Mouse (Mus musculus) limb, embryonic 14.5 days (tissue): ENCODE data around the gene Kcnk5. TPM values are rescaled to one million over a fixed set of nuclear protein-coding genes. Genes with fewer than 3 reads are reported as not detected.
A peak's percentile ranks its signal among the peaks of the same experiment; 100 is the strongest.

Experiments used
- ATAC-seq: fragments of 200-750 bp; cut with Nextera tagmentation; 2 replicates; pipeline ENCODE4 v1.8.0; 2017; ENCODE audit warnings: low read depth, moderate number of reproducible peaks, moderate TSS enrichment; ENCODE audit not compliant: low FRiP score
- DNase-seq: peaks from one replicate; pipeline ENCODE4 v3.0.0-alpha.2; 2015; ENCODE audit warnings: low spot score
- H3K27ac ChIP-seq: fragments of 300-500 bp; sonication (generic); replicated peaks from 2 replicates; pipeline ENCODE4 v1.5.1; 2014; ENCODE audit warnings: low read depth, mild to moderate bottlenecking, low read length, moderate library complexity, mixed read lengths
- H3K27me3 ChIP-seq: fragments of 300-500 bp; sonication (generic); 2 replicates; pipeline ENCODE4 v1.6.1; 2014; ENCODE audit warnings: low read length, mixed read lengths; ENCODE audit not compliant: control insufficient read depth, insufficient read depth
- H3K36me3 ChIP-seq: fragments of 300-500 bp; sonication (generic); 2 replicates; pipeline ENCODE4 v1.6.1; 2014; ENCODE audit warnings: mild to moderate bottlenecking, low read length, moderate library complexity, mixed read lengths; ENCODE audit not compliant: control insufficient read depth, insufficient read depth
- H3K4me1 ChIP-seq: fragments of 300-500 bp; sonication (generic); 2 replicates; pipeline ENCODE4 v1.6.1; 2014; ENCODE audit warnings: antibody characterized with exemption, low read length, mixed read lengths; ENCODE audit not compliant: control insufficient read depth, insufficient read depth
- H3K4me2 ChIP-seq: fragments of 300-500 bp; sonication (generic); replicated peaks from 2 replicates; pipeline ENCODE4 v1.6.1; 2014; ENCODE audit warnings: low read depth, mild to moderate bottlenecking, low read length, moderate library complexity; ENCODE audit not compliant: severe bottlenecking
- H3K4me3 ChIP-seq: fragments of 300-500 bp; sonication (generic); replicated peaks from 2 replicates; pipeline ENCODE4 v1.5.1; 2014; ENCODE audit warnings: low read length
- H3K9ac ChIP-seq: fragments of 300-500 bp; sonication (generic); 2 replicates; pipeline ENCODE4 v1.6.1; 2014; ENCODE audit warnings: mild to moderate bottlenecking, low read depth, low read length, moderate library complexity; ENCODE audit not compliant: severe bottlenecking
- H3K9me3 ChIP-seq: fragments of 300-500 bp; sonication (generic); 2 replicates; pipeline ENCODE4 v1.6.1; 2016; ENCODE audit warnings: low read length; ENCODE audit not compliant: control insufficient read depth
- POLR2A ChIP-seq: fragments of 200-500 bp; IDR thresholded peaks from 2 replicates; pipeline ENCODE4 v1.8.0; 2012; ENCODE audit warnings: inconsistent platforms, mild to moderate bottlenecking, moderate library complexity, borderline replicate concordance; ENCODE audit not compliant: insufficient read depth, insufficient read length; ENCODE audit errors: extremely low read depth
- WGBS: fragments of 180-500 bp; shearing (Covaris S2); extraction: QIAGEN DNeasy Blood & Tissue Kit; methylation state at CpG from one replicate; pipeline ENCODE4 v1.1.7; 2014; 5-methylcytosine and 5-hydroxymethylcytosine counted together
- polyA plus RNA-seq, 2 experiments: library from polyadenylated mRNA; depleted of rRNA in 1 of 2; stranded (reverse) in 1 of 2; unstranded in 1 of 2; fragments of >200 nt; fragmentation: Nextera tagmentation in 1 of 2; extraction: Ambion mirVana in 1 of 2; gene quantifications; 2 replicates each; pipeline versions ENCODE4 v1.2.1 to v1.2.3; 2012 to 2014

The Kcnk5 gene
- polyA plus RNA-seq, 2 experiments, result 4.1 to 5.5 TPM

GRCm38 (mm10) chr14:20185426-20185825 is 3.8 kb upstream of the Kcnk5 start:
- Histone ChIP-seq H3K27ac (no peak overlapping the region), H3K4me3 (no peak overlapping the region), H3K4me1 (peaks cover 8% of the 10 kb centered on the region), H3K9me3 (no peaks in the 10 kb centered on the region), H3K27me3 (no peaks in the 10 kb centered on the region), H3K4me2 (no peak overlapping the region), H3K36me3 (no peaks in the 10 kb centered on the region), H3K9ac (no peak overlapping the region)
- no peak for TF ChIP-seq POLR2A
- DNase-seq, result no peak
- 83% methylated on average over 9 of the region's 9 CpGs for WGBS
- no peak for ATAC-seq

- Histone ChIP-seq H3K9ac (no peak overlapping the region), H3K9me3 (no peaks in the 10 kb centered on the region), H3K27ac (no peak overlapping the region), H3K27me3 (no peaks in the 10 kb centered on the region), H3K36me3 (no peaks in the 10 kb centered on the region), H3K4me1 (peaks cover 24% of the 10 kb centered on the region), H3K4me3 (no peak overlapping the region), H3K4me2 (no peak overlapping the region)
- WGBS, result 74% methylated on average over 5 of the region's 5 CpGs
- no peak for TF ChIP-seq POLR2A
- DNase-seq (no peak), ATAC-seq (no peak)
Observed at GRCm38 (mm10) chr14:20183701-20184100, 2.1 kb upstream of the Kcnk5 start.

DNA sequence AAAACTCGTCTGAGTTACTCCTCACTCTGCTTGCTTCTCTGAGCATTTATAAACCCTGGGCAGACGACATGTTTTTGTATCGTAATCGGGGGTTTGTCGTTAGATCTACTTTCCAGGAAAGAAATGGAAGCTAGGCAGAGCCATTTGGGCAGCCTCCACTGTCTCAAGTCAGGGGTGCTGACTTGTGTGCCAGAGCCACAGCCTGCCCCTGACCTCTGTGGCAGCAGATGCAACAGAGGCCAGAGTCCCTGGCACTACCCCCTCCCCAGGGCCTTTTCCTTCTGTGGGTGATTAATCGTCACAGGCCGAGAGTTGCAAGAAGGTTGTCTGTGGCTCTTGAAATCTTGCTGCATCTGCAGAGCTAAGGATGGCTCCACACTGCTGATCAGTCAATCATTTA is 987 bp upstream of the Kcnk5 start:
- no peak for ATAC-seq
- 81% methylated on average over 7 of the region's 7 CpGs for WGBS
- H3K4me1 ChIP-seq, result peaks cover 33% of the 10 kb centered on the region

GRCm38 (mm10) chr14:20180751-20181162 is 852 bp downstream of the Kcnk5 start:
- H3K4me1 ChIP-seq, result peaks cover 36% of the 10 kb centered on the region
- no peaks in the 10 kb centered on the region for H3K27me3 ChIP-seq
- H3K9ac ChIP-seq, result peak overlapping the region; percentile 62
- H3K9me3 ChIP-seq, result no peaks in the 10 kb centered on the region
- H3K36me3 ChIP-seq, result no peaks in the 10 kb centered on the region
- 1% methylated on average over 23 of the region's 24 CpGs for WGBS
- DNase-seq (no peak), ATAC-seq (no peak)
- peak overlapping the region; percentile 59 for H3K4me3 ChIP-seq
- TF ChIP-seq POLR2A, result no peak
- no peak overlapping the region for H3K27ac ChIP-seq
- peak overlapping the region; percentile 93 for H3K4me2 ChIP-seq

More for the DNA sequence above, 987 bp upstream of the Kcnk5 start:
- Histone ChIP-seq H3K36me3 (no peaks in the 10 kb centered on the region), H3K27me3 (no peaks in the 10 kb centered on the region), H3K9me3 (no peaks in the 10 kb centered on the region), H3K27ac (no peak overlapping the region), H3K9ac (no peak overlapping the region), H3K4me2 (no peak overlapping the region), H3K4me3 (no peak overlapping the region)
- DNase-seq, result no peak
- TF ChIP-seq POLR2A, result no peak

GRCm38 (mm10) chr14:20180304-20180703 is 1.3 kb downstream of the Kcnk5 start:
- Histone ChIP-seq H3K27ac (no peak overlapping the region), H3K4me3 (peak overlapping the region; percentile 59), H3K9me3 (no peaks in the 10 kb centered on the region), H3K36me3 (no peaks in the 10 kb centered on the region), H3K4me2 (peak overlapping the region; percentile 93), H3K9ac (peak overlapping the region; percentile 62), H3K27me3 (no peaks in the 10 kb centered on the region), H3K4me1 (peaks cover 36% of the 10 kb centered on the region)
- TF ChIP-seq POLR2A, result no peak
- ATAC-seq (no peak), DNase-seq (no peak)
- WGBS, result 6% methylated on average over 6 of the region's 6 CpGs
